Mouse (Mus musculus) kidney, adult 2 months (tissue): ENCODE measurements at regions not wholly inside any gene's neighbourhood (a gene's known extent, or its start where the extent isn't known, plus 50 kb on each side); places are given as distances from the start of the nearest gene placed in this dataset.

Experiments
- DNase-seq: peaks from one replicate; pipeline ENCODE4 v3.0.0; 2021
- H3K27ac ChIP-seq: fragments of 200-500 bp; 2 replicates; pipeline ENCODE4 v1.5.1; 2012; ENCODE audit warnings: low read depth, low read length, control low read depth, inconsistent platforms; ENCODE audit not compliant: insufficient read depth
- H3K27me3 ChIP-seq: fragments of 200-500 bp; replicated peaks from 2 replicates; pipeline ENCODE4 v1.6.1; 2012; ENCODE audit warnings: mild to moderate bottlenecking, moderate library complexity, low read length, inconsistent platforms; ENCODE audit not compliant: control insufficient read depth, insufficient read depth
- H3K36me3 ChIP-seq: fragments of 200-500 bp; 2 replicates; pipeline ENCODE4 v1.6.1; 2012; ENCODE audit warnings: mild to moderate bottlenecking, moderate library complexity, low read length, inconsistent platforms; ENCODE audit not compliant: control insufficient read depth, insufficient read depth
- H3K4me1 ChIP-seq: fragments of 200-500 bp; 2 replicates; pipeline ENCODE4 v1.6.1; 2011; ENCODE audit warnings: low read length; ENCODE audit not compliant: control insufficient read depth, insufficient read depth
- H3K4me3 ChIP-seq: fragments of 200-500 bp; 2 replicates; pipeline ENCODE4 v1.5.1; 2011; ENCODE audit warnings: mild to moderate bottlenecking, low read depth, low read length, control low read depth; ENCODE audit not compliant: insufficient read depth
- CTCF ChIP-seq: fragments of 200-500 bp; conservative IDR thresholded peaks from 2 replicates; pipeline ENCODE4 v1.5.1; 2011; ENCODE audit warnings: low read depth, mild to moderate bottlenecking, control low read depth, low read length, moderate library complexity, mixed read lengths; ENCODE audit not compliant: insufficient read depth, insufficient read length
- POLR2A ChIP-seq: fragments of 200-500 bp; IDR thresholded peaks from one replicate; pipeline ENCODE4 v1.6.1; 2011; ENCODE audit warnings: low read depth, low read length, control low read depth
- WGBS: fragments of 180-500 bp; shearing (Covaris S2); methylation state at CpG from one replicate; pipeline ENCODE4 v1.1.7; 2018; 5-methylcytosine and 5-hydroxymethylcytosine counted together

DNA sequence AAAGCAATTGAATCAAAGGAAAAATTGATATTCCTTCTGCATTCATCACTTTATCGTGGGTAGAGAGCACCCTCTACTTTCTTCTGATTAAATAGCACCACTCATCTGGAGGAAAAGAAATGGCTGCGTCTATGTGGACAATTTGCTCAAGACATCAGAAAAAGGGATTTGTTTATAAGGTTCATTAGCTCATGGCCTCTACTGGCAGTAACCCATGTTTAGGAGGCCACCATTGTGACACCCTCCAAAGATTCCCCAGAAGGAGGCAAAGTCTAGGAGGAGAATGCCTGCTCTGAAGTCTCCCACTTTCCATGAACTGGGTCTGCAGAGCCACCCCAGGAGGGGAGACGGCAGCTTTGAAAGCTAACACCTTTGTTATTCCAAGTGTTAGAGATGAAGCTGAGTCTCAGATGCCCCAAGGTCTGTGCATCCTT, 147.2 kb upstream of the Plscr5 start:
- no peak for DNase-seq
- TF ChIP-seq CTCF (no peak), POLR2A (no peak)
- Histone ChIP-seq H3K36me3 (no peaks in the 10 kb centered on the region), H3K4me3 (no peak overlapping the region), H3K27me3 (no peaks in the 10 kb centered on the region), H3K27ac (no peak overlapping the region), H3K4me1 (no peaks in the 10 kb centered on the region)
- 39% methylated on average over 3 of the region's 3 CpGs for WGBS

GRCm38 (mm10) chr9:92044161-92044560, 148.6 kb upstream of the Plscr5 start:
- H3K27me3 ChIP-seq, result no peaks in the 10 kb centered on the region
- no peaks in the 10 kb centered on the region for H3K4me1 ChIP-seq
- WGBS, result 74% methylated on average over 9 of the region's 9 CpGs

DNA sequence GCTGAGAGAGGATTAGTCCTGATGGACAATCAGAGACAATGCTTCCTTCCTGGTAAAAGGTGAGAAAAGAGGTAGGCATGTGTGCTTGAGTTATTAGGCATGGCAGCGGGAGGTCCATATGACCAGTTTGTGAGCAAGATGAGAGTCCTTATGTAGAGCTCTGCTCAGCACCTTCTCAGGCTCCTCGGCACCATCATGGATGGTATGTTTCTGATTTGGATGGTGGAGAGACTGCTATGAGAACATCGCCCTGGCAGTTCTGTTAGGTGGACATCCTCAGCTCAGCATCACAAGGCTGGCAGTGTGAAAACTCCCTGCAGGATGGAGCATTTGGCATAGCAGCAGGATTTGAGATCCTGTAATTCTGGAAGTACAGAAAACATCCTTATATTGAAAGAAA, 176.2 kb upstream of the Plscr5 start:
- H3K4me1 ChIP-seq, result no peaks in the 10 kb centered on the region
- 89% methylated on average over 3 of the region's 3 CpGs for WGBS
- no peak overlapping the region for H3K4me3 ChIP-seq
- no peak for DNase-seq
- no peaks in the 10 kb centered on the region for H3K27me3 ChIP-seq
- H3K36me3 ChIP-seq, result no peaks in the 10 kb centered on the region
- TF ChIP-seq POLR2A (no peak), CTCF (no peak)
- no peak overlapping the region for H3K27ac ChIP-seq

More at GRCm38 (mm10) chr9:92044161-92044560, 148.6 kb upstream of the Plscr5 start:
- H3K27ac ChIP-seq, result no peak overlapping the region
- no peak overlapping the region for H3K4me3 ChIP-seq
- H3K36me3 ChIP-seq, result no peaks in the 10 kb centered on the region
- DNase-seq, result no peak
- TF ChIP-seq CTCF, result no peak
- no peak for TF ChIP-seq POLR2A

DNA sequence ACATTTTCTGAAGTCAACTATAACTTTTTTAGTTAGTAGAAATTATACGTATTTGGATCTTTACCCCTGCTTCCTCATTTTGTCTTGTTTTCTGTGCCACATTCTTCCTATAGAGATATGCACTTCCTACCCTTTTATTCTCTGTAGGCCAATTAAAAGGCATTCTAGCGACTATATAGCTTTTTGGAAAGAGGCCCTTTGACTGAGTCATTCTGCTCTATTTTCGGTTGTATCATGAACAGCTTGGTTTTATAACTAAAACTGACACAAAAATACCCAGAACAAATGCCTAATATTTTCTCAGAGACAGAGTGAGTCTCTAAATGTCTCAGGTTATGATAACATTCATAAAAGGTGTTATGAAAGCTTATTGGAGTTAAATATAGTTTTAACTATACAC, 176.8 kb upstream of the Plscr5 start:
- TF ChIP-seq POLR2A (no peak), CTCF (no peak)
- no peak for DNase-seq
- H3K4me3 ChIP-seq, result no peak overlapping the region
- 73% methylated on average over 3 of the region's 3 CpGs for WGBS
- no peaks in the 10 kb centered on the region for H3K4me1 ChIP-seq
- no peak overlapping the region for H3K27ac ChIP-seq
- no peaks in the 10 kb centered on the region for H3K27me3 ChIP-seq
- H3K36me3 ChIP-seq, result no peaks in the 10 kb centered on the region

GRCm38 (mm10) chr9:91988240-91988639, 204.5 kb upstream of the Plscr5 start:
- Histone ChIP-seq H3K27ac (no peak overlapping the region), H3K4me3 (no peak overlapping the region), H3K27me3 (no peaks in the 10 kb centered on the region), H3K4me1 (no peaks in the 10 kb centered on the region), H3K36me3 (no peaks in the 10 kb centered on the region)
- 22% methylated on average over 2 of the region's 2 CpGs for WGBS
- DNase-seq, result no peak
- TF ChIP-seq POLR2A, result no peak
- no peak for TF ChIP-seq CTCF

DNA sequence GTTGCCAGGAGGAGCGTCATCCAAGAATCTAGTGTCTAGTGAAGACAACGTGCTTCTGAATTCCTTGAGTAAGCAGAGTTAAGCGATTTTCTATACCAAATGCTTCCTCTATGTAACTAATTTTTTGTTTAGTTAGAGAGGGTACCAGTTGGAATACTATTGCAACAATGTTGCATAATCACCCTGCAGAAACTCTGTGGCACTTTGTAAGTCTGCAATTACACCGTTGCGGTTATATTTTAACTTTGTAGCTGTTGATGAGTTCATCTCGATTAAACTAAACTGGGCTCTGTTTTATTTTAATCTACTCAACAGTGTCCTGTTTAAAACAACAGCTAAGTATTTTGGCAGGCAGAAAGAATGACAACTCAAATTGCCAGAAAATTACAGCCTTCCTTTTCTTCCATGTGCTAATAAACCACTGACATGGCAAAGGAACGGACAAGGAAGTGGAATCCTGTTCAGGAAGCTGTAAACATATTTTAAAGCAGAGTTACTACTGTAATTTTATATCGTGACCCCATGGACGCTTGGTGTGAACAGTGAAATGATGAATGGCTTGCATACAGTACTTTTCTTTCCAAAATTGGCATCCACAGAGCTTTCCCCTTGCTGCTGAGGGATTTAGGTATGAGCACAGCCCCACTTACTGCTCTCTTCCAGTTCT, 210.6 kb upstream of the Plscr5 start:
- WGBS, result 19% methylated on average over 9 of the region's 9 CpGs
- TF ChIP-seq CTCF (no peak), POLR2A (no peak)
- Histone ChIP-seq H3K27ac (no peak overlapping the region), H3K4me3 (no peak overlapping the region), H3K27me3 (no peaks in the 10 kb centered on the region), H3K4me1 (peaks cover 3% of the 10 kb centered on the region; the same call in 1 of the 2 replicates), H3K36me3 (no peaks in the 10 kb centered on the region)
- DNase-seq, result peak; percentile 71

GRCm38 (mm10) chr9:91981499-91981898, 211.2 kb upstream of the Plscr5 start:
- WGBS, result 76% methylated on average over 3 of the region's 3 CpGs
- peaks cover 3% of the 10 kb centered on the region; the same call in 1 of the 2 replicates for H3K4me1 ChIP-seq
- TF ChIP-seq POLR2A, result no peak
- no peak for TF ChIP-seq CTCF

More at GRCm38 (mm10) chr9:91981499-91981898, 211.2 kb upstream of the Plscr5 start:
- Histone ChIP-seq H3K27me3 (no peaks in the 10 kb centered on the region), H3K36me3 (no peaks in the 10 kb centered on the region), H3K27ac (no peak overlapping the region), H3K4me3 (no peak overlapping the region)
- no peak for DNase-seq
